Mouse (Mus musculus): Measurements from ENCODE around the gene Sema3c.

- TF ChIP-seq GATA1 (IDR thresholded peaks at IDR 0.05; ENCODE audit: borderline replicate concordance, low read length) = no peak
- no peak for TF ChIP-seq FLI1 (IDR thresholded peaks at IDR 0.05; ENCODE audit: low read length)
Observed at GRCm38 (mm10) chr5:17586518-17587210, 12.6 kb downstream of the Sema3c start.

Measured in megakaryocyte, embryonic 14.5 days (primary cell).